Mouse (Mus musculus) megakaryocyte, embryonic 14.5 days (primary cell): ENCODE measurements around the gene Hist1h4f.

Source experiments
- FLI1 ChIP-seq: IDR thresholded peaks from 2 replicates; pipeline ENCODE4 v1.6.1; 2012; ENCODE audit warnings: low read length, inconsistent platforms, mixed read lengths
- GATA1 ChIP-seq: IDR thresholded peaks from 3 replicates; pipeline ENCODE4 v1.6.1; 2012; ENCODE audit warnings: mixed read lengths, low read length, inconsistent platforms, borderline replicate concordance

GRCm38 (mm10) chr13:23581408-23582218 is 30.2 kb upstream of the Hist1h4f start, which contains the start of gene Hist1h4d:
- TF ChIP-seq FLI1 (no peak), GATA1 (no peak)
